Mouse (Mus musculus): ENCODE measurements at regions not wholly inside any gene's neighbourhood (a gene's known extent, or its start where the extent isn't known, plus 50 kb on each side); places are given as distances from the start of the nearest gene placed in this dataset.

- TF ChIP-seq CTCF (IDR thresholded peaks at IDR 0.05; ENCODE audit: insufficient read depth, low read length) (no peak), POLR2A (IDR thresholded peaks at IDR 0.05; ENCODE audit: borderline replicate concordance, extremely low read depth, low read depth, low read length) (no peak)
These were observed 219.4 kb upstream of the Mgmt start for GRCm38 (mm10) chr7:136675041-136675440.

All from lung, adult 2 months (tissue).